Mouse (Mus musculus): ENCODE measurements around the gene Fbll1. TPM values are rescaled to one million over a fixed set of nuclear protein-coding genes. Genes with fewer than 3 reads are reported as not detected.

Fbll1 gene
- total RNA-seq, 2 experiments from 2014 or later, result not detected

Other genes with a start within 250 kb of the Fbll1 start
- 10.1 and 11.5 TPM in 2 replicates for gene Pank3, start 29.4 kb downstream of the Fbll1 start, total RNA-seq (2015; ENCODE audit: low replicate concordance)
- 7.7 and 10.2 TPM in 2 replicates for gene Pank3, start 29.4 kb downstream of the Fbll1 start, total RNA-seq (2017; ENCODE audit: low replicate concordance)
- gene Rars, start 35.6 kb upstream of the Fbll1 start, total RNA-seq (2015; ENCODE audit: low replicate concordance), result 30.6 and 35.6 TPM in 2 replicates
- 21.6 and 36.3 TPM in 2 replicates for gene Rars, start 35.6 kb upstream of the Fbll1 start, total RNA-seq (2017; ENCODE audit: low replicate concordance)
- gene Wwc1, start 181.6 kb upstream of the Fbll1 start, total RNA-seq (2015; ENCODE audit: low replicate concordance), result not detected in 2 replicates
- not detected in 2 replicates for gene Wwc1, start 181.6 kb upstream of the Fbll1 start, total RNA-seq (2017; ENCODE audit: low replicate concordance)

All from erythroid progenitor cell, adult 5-6 weeks (primary cell).